Mouse (Mus musculus): ENCODE measurements around the gene Slc22a23.

Slc22a23 gene

GRCm38 (mm10) chr13:34131011-34131707, 213.8 kb downstream of the Slc22a23 start:
- DNase-seq (ENCODE audit: low read depth), result no peak

- DNase-seq (ENCODE audit: low read depth), result no peak
Observed at GRCm38 (mm10) chr13:34130226-34130731, 214.7 kb downstream of the Slc22a23 start, which contains the start of gene Tubb2b. TSS of gene Tubb2b (minus strand) at chr13:34130466.

GRCm38 (mm10) chr13:34129485-34130225, 215.3 kb downstream of the Slc22a23 start:
- no peak for DNase-seq (ENCODE audit: low read depth)

All from fibroblast of lung, adult 2 months (primary cell).